Mouse (Mus musculus) NIH3T3 (cell line): ENCODE results near the gene Olfr771.
"Not testable (repeated sequence)": the region's sequence is repeated elsewhere in the genome, so short reads cannot be mapped to it uniquely, and the experiment has no call there.

Experiments used
- DNase-seq: peaks from one replicate; pipeline ENCODE4 v3.0.0-alpha.2; 2012; ENCODE audit warnings: low read depth

Olfr771 gene

DNA sequence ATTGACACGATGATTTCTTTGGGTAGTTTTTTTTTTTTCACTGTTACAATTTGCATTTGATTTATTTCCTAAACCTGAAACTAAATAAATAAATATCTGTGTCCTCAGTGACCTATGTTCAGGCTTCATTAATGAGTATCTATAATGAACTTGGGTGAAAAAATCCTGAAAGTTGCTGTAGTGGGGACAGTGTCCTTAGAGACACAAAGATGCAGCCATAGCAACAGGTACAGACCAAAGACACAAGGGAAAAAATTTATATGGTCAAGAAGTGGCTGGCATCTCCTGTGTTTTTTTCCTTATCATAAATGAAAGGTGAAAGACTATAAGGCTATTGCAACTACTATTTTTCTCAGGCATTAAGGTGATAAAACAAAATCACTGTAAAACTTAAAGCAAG, at the start of gene Olfr771:
Gene Olfr771, minus strand, starts transcription at position 101 of the 400 bp plus-strand sequence.
- DNase-seq, result no peak

DNA sequence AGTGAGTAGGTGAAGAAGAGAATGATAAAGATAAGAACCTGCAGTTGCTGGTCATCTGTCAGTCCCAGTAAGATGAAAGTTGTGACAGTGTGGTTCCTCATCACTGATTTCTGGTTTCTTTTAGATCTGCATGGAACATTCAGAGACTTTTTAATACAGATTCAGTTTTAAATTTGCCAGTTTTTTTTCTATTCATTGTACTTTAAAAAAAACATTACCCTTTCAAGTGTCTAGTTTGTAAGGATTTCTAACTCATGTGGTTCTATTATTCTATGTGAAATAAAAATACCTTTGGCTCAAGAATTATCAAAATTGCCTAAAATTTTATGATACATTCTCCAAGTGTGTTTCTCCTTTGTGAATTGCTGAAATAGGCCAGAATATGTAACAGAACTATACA, 22.8 kb upstream of the Olfr771 start, which contains the start of gene Olfr773:
Gene Olfr773, minus strand, starts transcription at position 101 of the 400 bp plus-strand sequence.
- DNase-seq, result not testable (repeated sequence)

DNA sequence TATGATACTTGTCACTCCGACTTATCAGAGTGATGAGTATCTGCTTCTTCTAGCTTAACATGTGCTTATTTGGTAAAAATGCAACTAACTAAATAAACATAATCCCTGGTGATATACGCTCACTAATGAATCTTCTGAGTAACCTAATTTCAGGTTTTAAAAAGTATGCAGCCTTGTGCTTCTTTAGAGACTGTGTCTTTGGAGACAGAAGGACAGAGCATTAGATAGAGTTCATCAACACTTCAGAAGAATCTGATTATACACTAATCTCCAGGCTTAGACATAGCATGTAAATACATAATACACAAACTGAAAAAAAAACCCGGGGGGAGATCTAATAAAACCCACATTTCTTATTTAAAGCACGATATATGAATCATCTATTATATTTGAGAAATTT, 13.3 kb upstream of the Olfr771 start, which contains the start of gene Olfr772:
Gene Olfr772, minus strand, starts transcription at position 101 of the 400 bp plus-strand sequence.
- not testable (repeated sequence) for DNase-seq

DNA sequence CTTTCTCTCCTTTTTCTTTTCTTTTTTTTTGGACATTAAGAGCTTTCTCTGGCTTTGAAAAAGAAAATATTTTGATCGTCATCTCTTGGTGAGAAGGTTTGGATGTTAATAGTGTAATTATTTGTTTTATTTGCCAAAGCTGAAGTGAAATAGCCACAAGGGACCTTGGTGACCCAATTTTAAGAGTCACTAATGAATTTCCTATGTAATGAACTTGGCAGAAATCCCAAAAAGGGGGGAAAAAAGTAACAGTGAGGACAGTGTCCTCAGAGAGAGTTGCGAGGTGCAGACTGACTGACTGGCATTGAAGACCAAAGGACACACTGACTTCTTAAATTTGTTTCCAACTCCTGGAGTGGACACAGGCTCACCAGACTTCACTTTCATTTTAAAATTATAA, 25.7 kb downstream of the Olfr771 start, which contains the start of gene Olfr770:
Gene Olfr770, minus strand, starts transcription at position 101 of the 400 bp plus-strand sequence.
- no peak for DNase-seq

DNA sequence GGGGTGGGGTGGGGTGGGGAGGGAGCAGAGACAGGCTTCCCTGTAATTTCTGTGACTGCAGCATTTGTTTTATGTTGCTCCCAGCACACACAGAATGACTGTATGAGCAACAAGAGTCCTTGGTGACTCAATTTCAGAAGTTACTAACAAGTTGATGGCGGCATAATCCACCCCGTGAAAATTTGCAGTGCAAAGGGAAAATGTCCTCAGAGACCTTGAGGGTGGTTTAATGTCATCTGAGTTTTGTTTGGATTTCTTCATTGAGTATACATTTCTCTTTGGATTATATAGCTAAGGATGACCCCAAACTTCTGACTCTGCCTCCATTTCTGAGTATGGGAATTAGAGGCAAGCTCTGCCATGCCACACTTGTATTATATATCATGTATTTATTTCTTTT, 46.8 kb downstream of the Olfr771 start, which contains the start of gene Olfr769:
Gene Olfr769, minus strand, starts transcription at position 101 of the 400 bp plus-strand sequence.
- DNase-seq, result no peak

DNA sequence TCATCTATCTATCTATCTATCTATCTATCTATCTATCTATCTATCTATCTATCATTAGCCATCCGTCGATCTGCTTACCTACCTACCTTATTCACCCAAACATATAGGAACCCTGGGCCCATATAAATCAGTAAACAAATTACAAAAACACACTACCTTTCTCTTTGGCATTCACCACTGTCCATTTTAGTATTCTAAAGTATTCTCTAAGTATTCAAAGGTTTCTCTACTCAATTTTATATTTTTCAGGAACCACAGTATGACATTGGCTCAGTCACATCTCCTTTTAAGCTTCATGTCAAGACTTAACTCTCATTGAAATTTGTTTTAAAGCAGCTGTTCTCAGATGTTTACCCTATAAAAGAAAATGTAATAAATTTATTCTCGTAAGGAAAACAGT, 49.4 kb downstream of the Olfr771 start:
- no peak for DNase-seq
